Mouse (Mus musculus): ENCODE results near the gene Gm49776.
A peak's percentile ranks its signal among the peaks of the same experiment; 100 is the strongest.

The Gm49776 gene

GRCm38 (mm10) chr16:18234671-18235388 lies 23.3 kb downstream of the Gm49776 start, which contains the start of gene Zdhhc8:
Gene Zdhhc8 (minus strand): TSS chr16:18235136.
- DNase-seq (ENCODE audit: low read depth, low spot score), result peak; percentile 76

DNA sequence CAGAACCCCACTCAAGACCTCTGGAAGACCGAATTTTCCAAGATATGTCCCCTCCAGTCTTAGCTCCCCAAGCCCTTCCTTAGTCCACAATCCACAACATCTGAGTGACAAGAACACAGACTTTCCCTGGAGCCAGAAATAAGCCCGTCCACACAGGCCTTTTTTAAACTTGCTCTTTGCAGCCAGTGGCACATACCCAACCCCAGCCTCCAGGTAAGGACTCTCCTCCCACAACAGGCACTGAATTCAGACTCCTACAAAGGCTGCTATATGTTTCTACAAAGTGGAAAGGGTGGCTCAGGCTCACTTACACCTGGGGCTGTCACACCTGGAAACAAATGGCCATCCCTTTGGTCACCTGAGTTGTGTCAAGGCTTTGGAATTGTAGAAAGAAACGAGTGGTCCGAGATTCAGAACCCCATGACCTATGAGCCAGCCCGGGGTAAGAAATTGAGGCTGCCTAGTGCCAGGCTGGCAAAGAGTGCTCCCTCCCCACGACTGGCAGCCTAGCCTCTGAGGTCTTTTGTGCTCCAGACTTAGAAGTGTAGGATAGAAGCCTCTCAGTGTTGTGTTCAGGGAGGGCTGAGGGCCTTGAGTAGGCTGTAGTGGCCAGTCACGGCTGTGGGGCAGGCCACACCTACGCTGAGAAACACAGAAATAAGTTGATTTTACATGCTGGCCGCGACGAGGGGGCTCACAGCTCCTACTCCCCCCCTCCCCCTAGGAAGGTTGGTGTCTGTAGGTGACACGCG lies 24.0 kb downstream of the Gm49776 start:
- DNase-seq (ENCODE audit: low read depth, low spot score), result peak; percentile 22

DNA sequence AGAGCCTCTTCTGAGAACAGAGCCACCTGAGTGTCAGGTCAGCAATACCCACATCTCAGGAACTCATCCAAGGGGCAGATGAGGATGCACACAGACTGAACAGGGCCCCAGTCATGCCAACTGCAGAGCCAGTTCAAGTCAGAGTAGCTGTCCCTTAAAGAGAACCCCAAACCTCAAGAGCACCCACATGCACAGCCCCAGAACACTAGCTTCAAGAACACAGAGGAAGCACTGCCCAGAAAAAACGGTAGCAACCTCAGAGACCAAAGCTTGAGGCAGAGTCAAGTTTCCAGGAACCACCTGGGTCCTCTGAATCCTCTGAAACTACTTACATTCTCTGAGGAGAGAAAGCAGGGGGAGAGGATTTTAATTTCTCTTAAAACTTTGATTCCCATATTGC lies 24.7 kb downstream of the Gm49776 start:
- DNase-seq (ENCODE audit: low read depth, low spot score), result no peak

GRCm38 (mm10) chr16:18231451-18231850 lies 26.7 kb downstream of the Gm49776 start:
- no peak for DNase-seq (ENCODE audit: low read depth, low spot score)

GRCm38 (mm10) chr16:18231047-18231446 lies 27.1 kb downstream of the Gm49776 start:
- DNase-seq (ENCODE audit: low read depth, low spot score), result no peak

GRCm38 (mm10) chr16:18230617-18231016 lies 27.5 kb downstream of the Gm49776 start:
- no peak for DNase-seq (ENCODE audit: low read depth, low spot score)

GRCm38 (mm10) chr16:18229622-18230021 lies 28.5 kb downstream of the Gm49776 start:
- no peak for DNase-seq (ENCODE audit: low read depth, low spot score)

DNA sequence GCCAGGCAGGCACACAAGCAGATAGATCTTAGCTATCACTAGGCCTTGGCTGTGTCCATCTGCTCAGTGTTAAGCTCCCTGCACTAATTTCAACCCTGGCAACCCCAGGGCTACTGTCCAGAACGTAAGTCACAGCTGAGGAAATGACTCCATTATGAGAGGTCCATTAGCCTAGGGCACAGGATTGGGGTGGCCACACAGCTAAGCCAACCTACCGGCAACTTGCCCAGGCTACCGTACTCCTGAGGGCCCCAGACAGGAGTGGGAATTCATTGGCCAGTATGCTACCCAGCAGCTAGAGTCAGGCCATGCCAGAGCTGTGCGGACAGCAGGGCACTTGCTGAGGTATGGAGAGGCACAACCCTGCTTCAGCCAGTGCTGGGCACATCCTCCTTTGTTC lies 29.3 kb downstream of the Gm49776 start:
- no peak for DNase-seq (ENCODE audit: low read depth, low spot score)

GRCm38 (mm10) chr16:18227897-18228422 lies 30.2 kb downstream of the Gm49776 start:
- DNase-seq (ENCODE audit: low read depth, low spot score), result no peak

- DNase-seq (ENCODE audit: low read depth, low spot score), result no peak
Measured at GRCm38 (mm10) chr16:18227187-18227586, 30.9 kb downstream of the Gm49776 start.

GRCm38 (mm10) chr16:18222188-18222587 lies 35.9 kb downstream of the Gm49776 start:
- DNase-seq (ENCODE audit: low read depth, low spot score), result no peak

GRCm38 (mm10) chr16:18221543-18221898 lies 36.6 kb downstream of the Gm49776 start:
- DNase-seq (ENCODE audit: low read depth, low spot score), result no peak

GRCm38 (mm10) chr16:18220856-18221542 lies 37.1 kb downstream of the Gm49776 start:
- no peak for DNase-seq (ENCODE audit: low read depth, low spot score)

DNA sequence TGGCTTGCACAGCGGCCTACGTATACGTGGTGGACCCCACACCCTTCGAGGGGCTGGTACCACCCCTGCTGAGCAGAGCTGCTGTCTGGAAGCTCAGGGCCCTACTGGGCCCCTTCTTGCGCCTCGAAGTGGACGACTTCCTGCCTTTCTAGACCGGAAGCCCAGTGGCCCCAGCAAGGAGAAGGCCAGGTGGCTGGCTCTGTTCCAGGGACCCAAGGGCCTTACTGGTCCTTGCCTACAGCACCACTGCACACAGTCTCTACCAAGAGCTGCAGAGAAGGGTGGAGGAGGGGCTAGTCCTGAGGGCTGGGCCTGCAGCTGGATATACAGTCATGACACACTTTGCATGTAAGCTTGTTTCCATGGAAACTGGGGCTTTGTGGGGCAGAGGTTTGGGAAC lies 38.1 kb downstream of the Gm49776 start:
- peak; percentile 16 for DNase-seq (ENCODE audit: low read depth, low spot score)

DNA sequence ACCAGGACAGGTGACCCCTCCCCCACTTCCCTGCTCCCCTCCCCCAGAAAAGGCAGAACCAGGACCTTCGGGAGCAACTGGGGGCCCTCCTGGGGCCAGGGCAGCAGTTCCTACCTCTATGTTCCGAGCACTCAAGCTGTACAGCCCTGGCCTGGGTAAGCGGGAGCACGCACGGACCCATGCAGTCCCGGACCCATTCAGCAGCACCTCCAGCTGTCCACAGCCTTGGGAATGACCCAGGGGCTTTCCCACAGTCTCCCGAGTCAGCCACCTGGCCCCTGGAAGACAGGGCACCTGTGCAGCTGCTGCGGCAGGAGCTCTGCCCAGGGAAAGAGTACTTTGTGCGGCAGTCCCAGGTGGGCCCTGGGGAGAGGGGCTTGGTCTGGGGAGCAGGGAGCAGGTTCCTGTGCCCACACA lies 39.5 kb downstream of the Gm49776 start:
- no peak for DNase-seq (ENCODE audit: low read depth, low spot score)

GRCm38 (mm10) chr16:18217579-18217978 lies 40.5 kb downstream of the Gm49776 start, which contains the start of gene Ccdc188:
Gene Ccdc188 (plus strand): TSS chr16:18217879.
- DNase-seq (ENCODE audit: low read depth, low spot score), result no peak

- no peak for DNase-seq (ENCODE audit: low read depth, low spot score)
Measured at GRCm38 (mm10) chr16:18214858-18215257, 43.3 kb downstream of the Gm49776 start.

- DNase-seq (ENCODE audit: low read depth, low spot score), result no peak
Measured at GRCm38 (mm10) chr16:18213689-18214088, 44.4 kb downstream of the Gm49776 start.

GRCm38 (mm10) chr16:18211417-18212171 lies 46.5 kb downstream of the Gm49776 start:
- peak; percentile 57 for DNase-seq (ENCODE audit: low read depth, low spot score)

GRCm38 (mm10) chr16:18210701-18211416 lies 47.3 kb downstream of the Gm49776 start:
- DNase-seq (ENCODE audit: low read depth, low spot score), result peak; percentile 29
